Mouse (Mus musculus) gastrocnemius, adult 8-10 months (tissue): ENCODE measurements around the gene Gm13696. TPM values are rescaled to one million over a fixed set of nuclear protein-coding genes. Genes with fewer than 3 reads are reported as not detected.

ENCODE experiments used
- DNase-seq, 2 experiments: peaks; one replicate each; pipeline ENCODE4 v3.0.0; 2022; ENCODE audit warnings: low spot score in 2 of 2
- total RNA-seq, 4 experiments: library from RNA; stranded (reverse); gene quantifications; 2 replicates each; pipeline ENCODE4 v1.2.4; 2022

Gm13696 gene
- total RNA-seq, 4 experiments from 2014 or later: 0.65 to 0.91 (median 0.80) TPM; not detected in 1

DNA sequence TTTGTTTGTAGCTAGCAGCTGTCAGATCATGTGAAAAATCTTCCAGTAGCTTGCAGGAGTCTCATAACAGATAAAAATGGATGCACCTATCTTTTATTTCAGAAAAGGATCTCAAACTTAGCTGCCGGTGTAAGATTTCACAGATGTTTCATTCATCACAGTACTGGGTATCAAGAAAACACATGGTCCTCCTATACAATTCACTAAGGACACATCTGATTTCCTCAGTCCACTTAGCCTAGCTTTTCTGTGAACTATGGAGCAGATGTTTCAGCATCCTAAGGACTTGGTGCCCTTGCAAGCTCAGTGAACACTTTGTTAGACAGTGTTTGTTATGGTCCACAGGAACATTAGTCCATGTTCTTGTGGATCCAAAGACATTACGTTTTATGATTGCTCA is 50.4 kb downstream of the Gm13696 start:
- no peak for DNase-seq

Other genes starting within 250 kb of the Gm13696 start
- 10 to 100 TPM; 39.5 to 53.4 (median 47.1) TPM for gene Itgav, start 248.7 kb upstream of the Gm13696 start, total RNA-seq
- gene Fam171b, start 160.5 kb upstream of the Gm13696 start, total RNA-seq: 1 to 10 TPM in 2 of 4 experiments, under 1 TPM in 2; 0.56 to 1.5 (median 0.97) TPM
- not detected for gene Zswim2, start 31.9 kb upstream of the Gm13696 start, total RNA-seq
- gene Gm13698, start 17.4 kb upstream of the Gm13696 start, total RNA-seq: under 1 TPM in 3 of 4 experiments, not detected in 1; 0.65 to 0.91 (median 0.80) TPM
- gene Gm13693, start 11.6 kb upstream of the Gm13696 start, total RNA-seq: under 1 TPM in 3 of 4 experiments, not detected in 1; 0.65 to 0.91 (median 0.80) TPM
- 1 to 10 TPM in 1 of 4 experiments, under 1 TPM in 2, not detected in 1; 0.65 to 5.6 (median 0.91) TPM for gene Gm13695, start 5.8 kb upstream of the Gm13696 start, total RNA-seq
- under 1 TPM in 3 of 4 experiments, not detected in 1; 0.65 to 0.91 (median 0.80) TPM for gene Gm13694, start 5.8 kb downstream of the Gm13696 start, total RNA-seq
- under 1 TPM in 3 of 4 experiments, not detected in 1; 0.65 to 0.91 (median 0.80) TPM for gene Gm13697, start 11.6 kb downstream of the Gm13696 start, total RNA-seq
- gene Gm13691, start 17.4 kb downstream of the Gm13696 start, total RNA-seq: under 1 TPM in 3 of 4 experiments, not detected in 1; 0.65 to 0.91 (median 0.80) TPM